Mouse (Mus musculus): ENCODE data around the gene Tbcb. TPM values are rescaled to one million over a fixed set of nuclear protein-coding genes. Genes with fewer than 3 reads are reported as not detected.
A peak's percentile ranks its signal among the peaks of the same experiment; 100 is the strongest.

Gene Tbcb
- total RNA-seq (2014; rRNA removed) = 123 and 129 TPM in 2 replicates
- 466 and 473 TPM in 2 replicates for polyA plus RNA-seq (2015; fragmentation: Nextera tagmentation; extraction: Ambion mirVana)

DNA sequence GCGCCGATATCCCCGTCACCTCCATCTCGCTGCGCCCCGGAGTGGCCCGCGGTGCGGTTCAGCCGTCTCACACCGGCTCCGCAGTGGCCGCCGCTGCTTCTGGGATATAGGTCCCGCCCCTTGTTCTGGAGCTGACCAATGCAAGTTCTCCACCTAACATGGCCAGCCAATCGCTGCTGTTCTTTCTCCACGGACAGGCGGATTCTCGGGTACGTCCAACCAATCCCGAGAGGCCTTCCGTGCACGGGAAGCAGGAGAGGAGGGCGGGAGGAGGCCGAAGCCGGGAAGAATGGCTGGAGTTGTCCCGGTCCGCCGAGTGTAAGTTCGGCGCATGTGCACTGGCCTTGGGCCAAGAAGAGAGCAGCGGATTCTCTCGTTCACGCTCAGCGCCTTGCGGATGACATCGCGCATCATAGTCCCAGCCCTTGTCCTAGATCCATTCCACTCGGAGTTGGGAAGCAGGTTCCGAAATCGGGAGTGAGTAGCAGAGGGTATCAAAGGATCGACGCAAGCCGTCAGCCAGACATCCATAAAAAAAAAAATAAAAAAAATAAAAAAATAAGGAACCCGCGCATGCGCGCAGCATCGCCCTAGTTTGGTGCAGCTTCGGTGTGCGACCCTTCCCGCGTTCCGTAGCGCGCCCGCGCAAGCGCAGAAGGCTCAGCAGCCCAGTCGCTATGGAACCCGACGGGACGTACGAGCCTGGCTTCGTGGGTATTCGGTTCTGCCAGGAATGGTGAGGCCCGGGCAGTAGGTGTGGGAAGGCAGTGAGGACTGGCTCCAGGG is at the start of gene Tbcb, which contains the start of gene Polr2i:
Gene Tbcb (minus strand): TSS at position 604 of the 786 bp plus-strand sequence.
Gene Polr2i (plus strand): TSS at position 280 of the 786 bp plus-strand sequence.
- under 1% methylated on average over 67 of the region's 67 CpGs for WGBS
- Histone ChIP-seq H3K9ac (replicated peaks; ENCODE audit: low read length) (peak within 1 kb of the TSS; percentile 64), H3K27ac (peak within 1 kb of the TSS; percentile 94), H3K36me3 (ENCODE audit: insufficient read depth, low read length) (peaks cover 17% of the 10 kb centered on the region), H3K27me3 (ENCODE audit: insufficient read depth, low read length) (no peaks in the 10 kb centered on the region), H3K4me3 (ENCODE audit: low read length) (peak within 1 kb of the TSS; percentile 66), H3K9me3 (ENCODE audit: low read length) (no peaks in the 10 kb centered on the region), H3K4me2 (ENCODE audit: low read depth, low read length) (peak within 1 kb of the TSS; percentile 72), H3K4me1 (ENCODE audit: insufficient read depth, low read length) (peaks cover 7% of the 10 kb centered on the region; the same call in 1 of the 2 replicates)
- no peak for TF ChIP-seq CTCF (IDR thresholded peaks at IDR 0.05; ENCODE audit: low read depth)
- ATAC-seq = peak; percentile 96
- DNase-seq (ENCODE audit: low spot score) = peak; percentile 100

DNA sequence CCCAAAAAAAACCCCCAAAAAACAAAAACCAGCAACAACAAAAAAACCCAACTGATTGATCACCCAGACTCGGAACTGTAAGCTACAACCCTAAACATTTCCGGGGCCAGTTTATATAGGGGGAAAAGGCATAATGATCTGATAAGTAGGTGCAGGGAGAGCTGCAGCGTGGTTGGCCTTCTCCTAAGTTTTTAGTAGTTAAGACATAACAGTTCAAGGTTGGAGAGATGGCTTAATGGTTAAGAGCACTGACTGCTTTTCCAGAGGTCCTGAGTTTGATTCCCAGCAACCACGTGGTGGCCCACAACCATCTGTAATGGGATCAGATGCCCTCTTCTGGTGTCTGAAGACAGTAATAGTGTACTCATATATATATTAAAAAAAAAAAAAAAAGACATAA is 49.5 kb upstream of the Tbcb start:
- no peaks in the 10 kb centered on the region for H3K9me3 ChIP-seq (ENCODE audit: low read length)
- TF ChIP-seq CTCF (IDR thresholded peaks at IDR 0.05; ENCODE audit: low read depth) = no peak
- H3K4me2 ChIP-seq (ENCODE audit: low read depth, low read length) = peak overlapping the region; percentile 95; the same call in 1 of the 2 replicates
- DNase-seq (ENCODE audit: low spot score) (no peak), ATAC-seq (no peak)
- H3K9ac ChIP-seq (replicated peaks; ENCODE audit: low read length) = no peak overlapping the region; the same call in 1 of the 2 replicates
- 0 out of 2 replicates have a peak overlapping the region, but pooled peaks have one; percentile 96 for H3K27ac ChIP-seq
- H3K4me1 ChIP-seq (ENCODE audit: insufficient read depth, low read length) = no peaks in the 10 kb centered on the region
- no peaks in the 10 kb centered on the region for H3K36me3 ChIP-seq (ENCODE audit: insufficient read depth, low read length)
- no peaks in the 10 kb centered on the region for H3K27me3 ChIP-seq (ENCODE audit: insufficient read depth, low read length)
- 77% methylated on average over 4 of the region's 4 CpGs for WGBS
- peak overlapping the region; percentile 76; the same call in 1 of the 2 replicates for H3K4me3 ChIP-seq (ENCODE audit: low read length)

DNA sequence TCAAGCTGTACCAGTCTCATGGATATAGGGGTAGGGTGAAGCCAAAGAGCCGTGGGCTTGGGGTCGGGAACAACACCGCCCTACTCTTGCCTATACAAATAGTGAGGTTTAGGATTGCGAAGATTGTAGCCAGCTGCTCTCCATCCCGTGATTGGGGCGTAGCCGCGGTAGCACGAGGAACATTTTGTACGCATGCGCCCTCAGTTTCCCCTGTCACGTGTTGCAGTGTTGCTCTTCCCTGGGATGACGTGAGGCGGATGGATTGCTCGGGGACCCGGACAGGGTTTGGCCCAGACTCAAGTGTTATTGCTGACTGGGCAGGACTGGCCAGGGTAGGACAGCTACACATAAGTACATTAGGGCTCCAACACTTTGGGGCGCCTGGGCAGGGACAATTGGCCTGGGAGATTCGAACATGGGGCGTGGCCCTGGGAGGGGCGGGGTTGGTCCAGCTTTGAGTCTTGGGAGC is 48.6 kb upstream of the Tbcb start:
- H3K9me3 ChIP-seq (ENCODE audit: low read length) = no peaks in the 10 kb centered on the region
- peak overlapping the region; percentile 95 for H3K4me2 ChIP-seq (ENCODE audit: low read depth, low read length)
- no peaks in the 10 kb centered on the region for H3K36me3 ChIP-seq (ENCODE audit: insufficient read depth, low read length)
- H3K27ac ChIP-seq = peak overlapping the region; percentile 96
- peak overlapping the region; percentile 54 for H3K9ac ChIP-seq (replicated peaks; ENCODE audit: low read length)
- ATAC-seq (peak; percentile 87), DNase-seq (ENCODE audit: low spot score) (peak; percentile 95)
- 1% methylated on average over 20 of the region's 20 CpGs for WGBS
- no peaks in the 10 kb centered on the region for H3K27me3 ChIP-seq (ENCODE audit: insufficient read depth, low read length)
- H3K4me1 ChIP-seq (ENCODE audit: insufficient read depth, low read length) = no peaks in the 10 kb centered on the region
- no peak for TF ChIP-seq CTCF (IDR thresholded peaks at IDR 0.05; ENCODE audit: low read depth)
- H3K4me3 ChIP-seq (ENCODE audit: low read length) = peak overlapping the region; percentile 76

DNA sequence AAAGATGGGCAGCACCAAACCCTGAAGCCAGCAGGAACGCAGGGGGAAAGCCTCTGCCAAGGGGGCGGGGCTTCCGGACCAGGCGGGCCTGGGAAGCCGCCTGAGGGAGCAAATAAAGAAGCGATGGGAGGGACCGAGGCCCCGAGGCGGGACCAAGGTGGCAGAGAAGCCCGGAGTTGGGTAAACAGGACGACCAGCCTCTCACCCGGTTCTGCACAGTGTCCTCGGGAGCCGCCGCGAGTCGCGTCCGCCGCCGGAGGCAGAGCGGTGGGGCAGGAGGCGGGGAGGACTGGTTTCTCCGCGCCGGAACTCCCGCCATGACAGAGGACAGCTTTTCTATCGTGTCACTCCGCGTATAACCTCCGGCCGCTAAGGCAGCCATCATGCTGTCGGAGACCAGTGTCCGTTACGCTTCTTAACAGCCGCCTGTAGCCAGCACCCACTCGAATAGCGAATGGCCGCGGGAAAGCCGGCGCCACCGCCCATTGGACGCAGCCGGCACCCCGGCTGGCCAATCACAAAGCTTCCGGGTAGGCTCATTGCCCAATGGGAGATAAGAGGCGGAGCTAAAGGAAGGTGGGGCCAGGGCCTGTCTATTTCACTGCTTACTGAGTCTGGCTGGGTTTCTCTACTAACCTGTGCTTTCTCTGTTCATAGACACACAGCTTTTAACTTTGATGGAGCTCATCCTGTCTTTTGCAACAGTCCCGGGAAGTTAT is 48.0 kb upstream of the Tbcb start, which contains the start of the genes Thap8 and Wdr62:
Gene Thap8 (plus strand): TSS at position 144 of the 719 bp plus-strand sequence.
Gene Wdr62 (minus strand): TSS at position 469 of the 719 bp plus-strand sequence.
- Histone ChIP-seq H3K36me3 (ENCODE audit: insufficient read depth, low read length) (no peaks in the 10 kb centered on the region), H3K9ac (replicated peaks; ENCODE audit: low read length) (peak within 1 kb of the TSS; percentile 54), H3K27ac (peak within 1 kb of the TSS; percentile 96), H3K9me3 (ENCODE audit: low read length) (no peaks in the 10 kb centered on the region), H3K27me3 (ENCODE audit: insufficient read depth, low read length) (no peaks in the 10 kb centered on the region), H3K4me3 (ENCODE audit: low read length) (peak within 1 kb of the TSS; percentile 76), H3K4me2 (ENCODE audit: low read depth, low read length) (peak within 1 kb of the TSS; percentile 95), H3K4me1 (ENCODE audit: insufficient read depth, low read length) (no peaks in the 10 kb centered on the region)
- ATAC-seq (peak; percentile 97), DNase-seq (ENCODE audit: low spot score) (peak; percentile 97)
- TF ChIP-seq CTCF (IDR thresholded peaks at IDR 0.05; ENCODE audit: low read depth) = no peak
- WGBS = under 1% methylated on average over 48 of the region's 49 CpGs

- no peaks in the 10 kb centered on the region for H3K36me3 ChIP-seq (ENCODE audit: insufficient read depth, low read length)
- WGBS = under 1% methylated on average over 6 of the region's 6 CpGs
- DNase-seq (ENCODE audit: low spot score) (no peak), ATAC-seq (no peak)
- no peaks in the 10 kb centered on the region for H3K27me3 ChIP-seq (ENCODE audit: insufficient read depth, low read length)
- peak overlapping the region; percentile 46; the same call in 1 of the 2 replicates for H3K9ac ChIP-seq (replicated peaks; ENCODE audit: low read length)
- no peaks in the 10 kb centered on the region for H3K4me1 ChIP-seq (ENCODE audit: insufficient read depth, low read length)
- H3K4me3 ChIP-seq (ENCODE audit: low read length) = peak overlapping the region; percentile 76
- H3K9me3 ChIP-seq (ENCODE audit: low read length) = no peaks in the 10 kb centered on the region
- peak overlapping the region; percentile 95 for H3K4me2 ChIP-seq (ENCODE audit: low read depth, low read length)
- H3K27ac ChIP-seq = no peak overlapping the region
- TF ChIP-seq CTCF (IDR thresholded peaks at IDR 0.05; ENCODE audit: low read depth) = no peak
Measured at GRCm38 (mm10) chr7:30279536-30279935, 47.5 kb upstream of the Tbcb start.

GRCm38 (mm10) chr7:30278911-30279310 is 46.8 kb upstream of the Tbcb start:
- Histone ChIP-seq H3K4me3 (ENCODE audit: low read length) (no peak overlapping the region), H3K9me3 (ENCODE audit: low read length) (no peaks in the 10 kb centered on the region), H3K36me3 (ENCODE audit: insufficient read depth, low read length) (no peaks in the 10 kb centered on the region), H3K9ac (replicated peaks; ENCODE audit: low read length) (no peak overlapping the region), H3K4me2 (ENCODE audit: low read depth, low read length) (no peak overlapping the region), H3K4me1 (ENCODE audit: insufficient read depth, low read length) (no peaks in the 10 kb centered on the region), H3K27me3 (ENCODE audit: insufficient read depth, low read length) (no peaks in the 10 kb centered on the region), H3K27ac (no peak overlapping the region)
- TF ChIP-seq CTCF (IDR thresholded peaks at IDR 0.05; ENCODE audit: low read depth) = no peak
- 67% methylated on average over 2 of the region's 2 CpGs for WGBS
- no peak for DNase-seq (ENCODE audit: low spot score)
- ATAC-seq = no peak
